Mouse (Mus musculus) embryonic facial prominence, embryonic 11.5 days (tissue): Measurements from ENCODE around the gene Stk10. TPM values are rescaled to one million over a fixed set of nuclear protein-coding genes. Genes with fewer than 3 reads are reported as not detected.

Experiments
- ATAC-seq: fragments of 200-750 bp; cut with Nextera tagmentation; replicated peaks from 2 replicates; pipeline ENCODE4 v1.8.0; 2017; ENCODE audit warnings: low read depth; ENCODE audit not compliant: insufficient number of reproducible peaks, low FRiP score, low TSS enrichment
- DNase-seq: peaks from one replicate; pipeline ENCODE4 v3.0.0-alpha.2; 2015; ENCODE audit warnings: low spot score
- H3K27ac ChIP-seq: fragments of 300-500 bp; sonication (generic); replicated peaks from 2 replicates; pipeline ENCODE4 v1.5.1; 2014; ENCODE audit warnings: mild to moderate bottlenecking, low read depth, low read length, control low read depth
- H3K27me3 ChIP-seq: fragments of 300-500 bp; sonication (generic); 2 replicates; pipeline ENCODE4 v1.6.1; 2014; ENCODE audit warnings: mild to moderate bottlenecking, low read length, moderate library complexity, mixed read lengths; ENCODE audit not compliant: control insufficient read depth, insufficient read depth
- H3K36me3 ChIP-seq: fragments of 300-500 bp; sonication (generic); replicated peaks from 2 replicates; pipeline ENCODE4 v1.6.1; 2014; ENCODE audit warnings: low read depth, mild to moderate bottlenecking, low read length, moderate library complexity, mixed read lengths; ENCODE audit not compliant: control insufficient read depth, insufficient read depth
- H3K4me1 ChIP-seq: fragments of 300-500 bp; sonication (generic); 2 replicates; pipeline ENCODE4 v1.6.1; 2014; ENCODE audit warnings: low read length, mixed read lengths; ENCODE audit not compliant: control insufficient read depth, insufficient read depth
- H3K4me2 ChIP-seq: fragments of 300-500 bp; sonication (generic); 2 replicates; pipeline ENCODE4 v1.6.1; 2014; ENCODE audit warnings: low read depth, mild to moderate bottlenecking, control low read depth, low read length, moderate library complexity
- H3K4me3 ChIP-seq: fragments of 300-500 bp; sonication (generic); 2 replicates; pipeline ENCODE4 v1.5.1; 2014; ENCODE audit warnings: low read depth, low read length, control low read depth
- H3K9ac ChIP-seq: fragments of 300-500 bp; sonication (generic); replicated peaks from 2 replicates; pipeline ENCODE4 v1.6.1; 2014; ENCODE audit warnings: mild to moderate bottlenecking, control low read depth, low read length
- H3K9me3 ChIP-seq: fragments of 300-500 bp; sonication (generic); replicated peaks from 2 replicates; pipeline ENCODE4 v1.6.1; 2016; ENCODE audit warnings: mild to moderate bottlenecking, low read length, inconsistent platforms, mixed read lengths; ENCODE audit not compliant: control insufficient read depth
- WGBS: fragments of 180-500 bp; shearing (Covaris S2); extraction: QIAGEN DNeasy Blood & Tissue Kit; methylation state at CpG from one replicate; pipeline ENCODE4 v1.1.7; 2014; 5-methylcytosine and 5-hydroxymethylcytosine counted together
- polyA plus RNA-seq: library from polyadenylated mRNA; unstranded; fragments of >200 nt; fragmentation: Nextera tagmentation; extraction: Ambion mirVana; gene quantifications from 2 replicates; pipeline ENCODE4 v1.2.1, GENCODE M21; 2014

Stk10 gene
- polyA plus RNA-seq, 1 experiment from 2014 or later, result 1.4 TPM

DNA sequence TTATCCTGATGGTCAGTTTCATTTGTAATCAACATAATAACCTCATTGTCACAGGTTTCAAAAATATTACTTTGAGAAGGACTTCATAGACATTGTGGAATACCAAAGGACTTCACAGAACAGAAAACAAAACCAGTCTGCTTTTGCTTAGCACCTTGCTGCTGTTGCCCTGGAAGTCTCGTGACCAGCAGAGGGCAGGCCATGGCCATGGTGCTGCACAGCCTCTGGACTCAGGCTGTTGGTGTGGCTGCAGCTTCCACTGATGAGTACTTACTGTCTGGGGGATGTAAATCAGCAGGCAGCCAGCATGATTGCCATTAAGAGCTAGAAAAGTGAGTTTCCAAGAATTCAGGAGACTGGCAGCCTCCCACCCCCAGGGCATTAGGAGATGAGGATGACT lies 92.6 kb downstream of the Stk10 start:
- H3K27me3 ChIP-seq, result no peaks in the 10 kb centered on the region
- H3K4me1 ChIP-seq, result no peaks in the 10 kb centered on the region
- DNase-seq (peak; percentile 50), ATAC-seq (no peak)
- WGBS, result 67% methylated on average over 1 of the region's 1 CpGs
- no peaks in the 10 kb centered on the region for H3K9me3 ChIP-seq
- H3K4me3 ChIP-seq, result no peak overlapping the region
- H3K36me3 ChIP-seq, result no peaks in the 10 kb centered on the region
- no peak overlapping the region for H3K9ac ChIP-seq
- no peak overlapping the region for H3K27ac ChIP-seq
- no peak overlapping the region for H3K4me2 ChIP-seq

DNA sequence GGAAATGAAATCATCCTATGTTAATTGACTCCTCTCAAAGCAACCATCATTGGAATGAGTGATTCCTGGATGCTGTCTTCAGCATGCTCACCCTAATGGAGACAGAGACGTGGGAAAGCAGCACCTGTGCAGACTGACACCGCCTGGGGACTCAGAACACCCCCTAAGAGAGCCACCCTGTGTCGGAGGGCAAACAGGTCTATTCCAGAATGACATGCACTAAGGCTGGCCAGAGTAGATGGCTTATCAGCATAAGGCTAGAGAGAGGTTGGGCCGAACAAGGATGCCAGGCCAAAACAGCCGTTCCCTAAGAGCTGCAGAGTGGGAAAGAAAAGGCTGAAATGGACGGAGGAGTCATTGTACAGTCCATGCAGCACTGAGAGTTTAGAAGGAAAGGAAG lies 93.0 kb downstream of the Stk10 start:
- no peak for DNase-seq
- Histone ChIP-seq H3K9ac (no peak overlapping the region), H3K27me3 (no peaks in the 10 kb centered on the region), H3K27ac (no peak overlapping the region), H3K4me1 (no peaks in the 10 kb centered on the region), H3K9me3 (no peaks in the 10 kb centered on the region), H3K4me3 (no peak overlapping the region), H3K36me3 (no peaks in the 10 kb centered on the region), H3K4me2 (no peak overlapping the region)
- no peak for ATAC-seq
- 80% methylated on average over 6 of the region's 6 CpGs for WGBS

DNA sequence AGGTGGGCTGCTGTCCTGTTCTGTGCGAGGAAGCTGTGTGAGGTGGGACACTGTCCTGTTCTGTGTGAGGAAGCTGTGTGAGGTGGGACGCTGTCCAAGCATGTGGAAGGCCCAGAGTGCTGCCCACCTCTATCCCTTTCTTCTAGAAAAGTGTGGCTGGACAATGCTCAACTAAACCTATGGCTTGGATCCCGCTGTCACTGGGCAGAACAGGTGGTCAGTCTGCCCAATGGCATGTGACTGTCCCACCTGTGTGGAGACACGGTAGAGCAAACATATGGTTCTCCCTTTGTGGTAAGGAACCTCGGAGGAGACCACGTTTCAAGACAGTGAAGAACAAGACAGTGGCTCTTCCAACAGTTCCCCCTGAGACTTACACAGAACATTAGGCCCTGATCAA lies 94.8 kb downstream of the Stk10 start:
- Histone ChIP-seq H3K9me3 (no peaks in the 10 kb centered on the region), H3K36me3 (no peaks in the 10 kb centered on the region), H3K4me3 (no peak overlapping the region), H3K27ac (no peak overlapping the region), H3K27me3 (no peaks in the 10 kb centered on the region), H3K4me2 (no peak overlapping the region), H3K9ac (no peak overlapping the region), H3K4me1 (no peaks in the 10 kb centered on the region)
- 79% methylated on average over 6 of the region's 6 CpGs for WGBS
- no peak for DNase-seq
- ATAC-seq, result no peak

DNA sequence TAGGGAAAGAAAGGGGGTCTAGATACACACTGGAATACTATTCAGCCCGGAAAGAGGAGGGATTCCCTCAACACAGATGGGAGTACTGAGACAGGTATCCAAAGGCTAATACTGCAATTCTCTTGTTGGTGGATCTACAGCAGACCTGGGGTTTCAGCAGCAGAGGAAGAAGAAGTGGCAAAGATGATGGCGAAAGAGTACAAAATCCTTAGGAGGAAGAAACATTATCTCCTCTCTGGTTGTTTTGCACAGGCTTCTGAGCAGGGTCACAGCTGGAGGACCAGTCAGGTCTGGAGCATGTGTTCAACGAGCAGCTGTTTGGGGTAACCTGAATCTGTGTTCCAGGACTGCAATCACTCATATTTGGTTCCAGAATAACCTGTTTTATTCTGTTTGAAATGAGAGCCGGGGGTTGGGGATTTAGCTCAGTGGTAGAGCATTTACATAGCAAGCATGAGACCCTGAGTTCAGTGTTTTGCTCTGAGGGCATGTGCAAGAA lies 96.7 kb downstream of the Stk10 start:
- Histone ChIP-seq H3K4me3 (no peak overlapping the region), H3K4me1 (no peaks in the 10 kb centered on the region), H3K27me3 (no peaks in the 10 kb centered on the region), H3K36me3 (no peaks in the 10 kb centered on the region), H3K9me3 (no peaks in the 10 kb centered on the region), H3K9ac (no peak overlapping the region), H3K27ac (no peak overlapping the region), H3K4me2 (no peak overlapping the region)
- WGBS, result 80% methylated on average over 4 of the region's 4 CpGs
- no peak for DNase-seq
- no peak for ATAC-seq

DNA sequence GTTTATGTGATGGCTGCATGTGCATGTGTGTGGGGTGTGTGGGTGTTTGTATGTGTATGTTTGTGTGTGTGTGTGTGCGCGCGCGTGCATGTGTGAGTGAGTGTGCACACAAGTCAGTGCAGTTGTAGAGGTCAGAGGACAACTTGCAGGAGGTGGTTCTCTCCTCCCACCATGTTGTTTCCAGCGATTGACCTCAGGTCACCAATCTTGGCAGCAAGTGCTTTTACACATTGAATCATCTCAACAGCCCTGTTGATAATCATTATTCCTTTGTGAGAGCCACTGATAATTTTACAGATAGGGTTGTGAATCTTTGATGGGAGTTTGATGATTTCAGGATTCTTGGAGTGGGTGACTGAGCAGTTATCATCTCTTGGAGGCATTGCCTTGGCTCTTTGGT lies 99.6 kb downstream of the Stk10 start:
- no peak overlapping the region for H3K27ac ChIP-seq
- no peak for DNase-seq
- no peak overlapping the region for H3K4me2 ChIP-seq
- no peaks in the 10 kb centered on the region for H3K36me3 ChIP-seq
- no peak overlapping the region for H3K4me3 ChIP-seq
- no peaks in the 10 kb centered on the region for H3K27me3 ChIP-seq
- WGBS, result 95% methylated on average over 5 of the region's 5 CpGs
- no peak overlapping the region for H3K9ac ChIP-seq
- ATAC-seq, result no peak
- no peaks in the 10 kb centered on the region for H3K4me1 ChIP-seq
- H3K9me3 ChIP-seq, result no peaks in the 10 kb centered on the region

DNA sequence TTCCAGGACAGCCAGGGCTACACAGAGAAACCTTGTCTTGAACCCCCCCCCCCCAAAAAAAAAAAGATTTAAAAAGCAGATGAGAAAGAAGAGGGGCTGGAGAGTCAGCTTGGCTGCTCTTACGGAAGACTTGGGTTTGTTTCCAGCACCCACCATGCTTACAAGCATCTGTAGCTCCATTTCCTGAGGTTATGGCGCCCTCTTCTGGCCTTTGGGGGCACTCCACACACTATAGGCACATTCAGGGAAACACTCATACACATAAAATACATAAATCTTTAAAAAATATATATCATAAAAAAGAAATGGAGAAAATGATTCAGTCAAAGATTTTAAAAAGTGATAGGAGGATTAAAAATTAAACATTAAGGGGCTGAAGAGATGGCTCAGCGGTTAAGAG lies 100.4 kb downstream of the Stk10 start:
- Histone ChIP-seq H3K9ac (no peak overlapping the region), H3K27ac (no peak overlapping the region), H3K4me3 (no peak overlapping the region), H3K4me2 (no peak overlapping the region), H3K36me3 (no peaks in the 10 kb centered on the region), H3K27me3 (no peaks in the 10 kb centered on the region), H3K9me3 (no peaks in the 10 kb centered on the region), H3K4me1 (no peaks in the 10 kb centered on the region)
- ATAC-seq (no peak), DNase-seq (no peak)
- WGBS, result 67% methylated on average over 3 of the region's 3 CpGs

DNA sequence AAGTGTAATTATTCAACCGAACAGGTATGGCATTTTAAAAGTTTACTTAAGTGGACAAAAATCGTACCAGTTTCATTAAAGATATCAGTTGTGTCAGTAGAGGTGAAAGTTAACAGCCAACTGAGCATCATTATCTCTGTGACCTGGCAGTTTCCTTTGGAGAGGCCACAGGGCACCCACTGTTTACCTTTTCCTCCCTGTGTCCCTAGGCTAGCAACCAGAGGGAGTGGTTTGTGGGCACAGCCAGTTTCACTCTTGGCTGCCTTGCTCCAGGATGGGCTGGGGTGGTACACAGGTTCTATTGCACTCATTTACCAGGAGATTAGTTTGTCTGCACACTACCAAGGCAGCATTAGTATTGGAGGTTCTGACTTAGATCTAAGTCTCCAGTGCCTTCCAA lies 101.0 kb downstream of the Stk10 start:
- Histone ChIP-seq H3K9ac (no peak overlapping the region), H3K27ac (no peak overlapping the region), H3K27me3 (no peaks in the 10 kb centered on the region), H3K4me3 (no peak overlapping the region), H3K36me3 (no peaks in the 10 kb centered on the region), H3K9me3 (no peaks in the 10 kb centered on the region), H3K4me1 (no peaks in the 10 kb centered on the region), H3K4me2 (no peak overlapping the region)
- 84% methylated on average over 2 of the region's 2 CpGs for WGBS
- DNase-seq (no peak), ATAC-seq (no peak)

DNA sequence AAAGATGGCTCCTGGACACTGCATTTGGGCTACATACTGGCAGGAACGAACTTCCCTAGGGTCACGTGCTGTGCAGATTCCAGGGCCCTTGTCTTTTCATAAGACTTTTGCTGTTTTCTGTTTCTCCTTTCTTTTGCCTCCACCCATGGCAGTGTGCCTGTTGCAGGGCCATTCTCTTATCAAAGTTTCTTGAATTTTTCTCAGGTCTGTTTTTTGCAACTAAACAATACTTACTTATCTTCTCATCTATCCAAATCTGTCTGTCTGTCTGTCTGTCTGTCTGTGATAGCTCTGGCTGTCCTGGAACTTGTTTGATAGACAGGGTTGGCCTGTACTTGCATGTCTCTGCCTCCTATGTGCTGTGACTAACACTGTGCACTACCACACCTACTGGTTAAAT lies 101.7 kb downstream of the Stk10 start:
- no peak overlapping the region for H3K4me3 ChIP-seq
- H3K9ac ChIP-seq, result no peak overlapping the region
- no peaks in the 10 kb centered on the region for H3K36me3 ChIP-seq
- no peak overlapping the region for H3K4me2 ChIP-seq
- H3K9me3 ChIP-seq, result no peaks in the 10 kb centered on the region
- DNase-seq (no peak), ATAC-seq (no peak)
- 63% methylated on average over 2 of the region's 2 CpGs for whole genome bisulfite sequencing
- H3K27me3 ChIP-seq, result no peaks in the 10 kb centered on the region
- no peak overlapping the region for H3K27ac ChIP-seq
- H3K4me1 ChIP-seq, result no peaks in the 10 kb centered on the region
